ENCODE assay signal across 14 mouse cellular contexts in the genomic region with DNA sequence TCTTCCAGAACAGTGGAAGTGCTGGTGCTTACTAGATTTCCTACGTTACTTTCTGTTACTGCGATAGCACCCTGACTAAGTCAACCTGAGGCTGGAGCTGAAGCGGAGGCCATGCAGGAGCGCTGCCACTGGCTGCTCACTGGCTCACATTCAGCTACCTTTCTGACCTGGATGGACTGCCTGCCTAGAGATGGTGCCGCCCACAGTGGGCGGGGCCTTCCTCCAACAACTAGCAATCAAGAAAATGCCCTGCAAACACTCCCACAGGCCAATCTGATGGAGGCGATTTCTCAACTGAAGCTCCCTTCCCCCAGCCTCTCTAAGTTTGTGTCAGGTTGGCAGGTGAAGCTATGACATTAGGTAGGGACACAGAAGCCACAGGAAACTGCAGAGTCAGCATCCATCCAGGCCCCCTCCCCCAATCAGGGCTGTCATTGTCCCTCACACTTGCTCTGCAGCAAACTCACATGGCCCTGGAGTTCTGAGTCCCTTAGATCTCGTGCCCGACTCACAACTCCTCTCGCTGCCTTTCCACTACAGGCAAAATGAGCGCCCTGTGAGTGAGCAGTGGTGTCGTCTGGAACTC.
DNase-seq lines count a peak whose midpoint lies in the region; ATAC-seq and TF ChIP-seq lines count a peak whose summit lies in the region.
"Had no signal": no experiment of that assay in that cellular context is flagged by ENCODE, and none has a peak within 500 bp of the region (broad histone marks: within the 10 kb centered on the region; RNA-seq: fewer than 3 reads in every experiment).

No protein-coding gene starts in this region.

- H3K27me3 ChIP-seq in intestine, embryonic 16.5 days (replicated peaks; ENCODE audit: control insufficient read depth, insufficient read depth, low read length), result no peaks in the 10 kb centered on the region
- H3K27me3 ChIP-seq in limb, embryonic 10.5 days (ENCODE audit: low read depth, poor library complexity, severe bottlenecking), result no peaks in the 10 kb centered on the region
- no peaks in the 10 kb centered on the region for H3K27me3 ChIP-seq in lung, postnatal 0 days (replicated peaks; ENCODE audit: insufficient read depth, low read length)
- peaks cover 10% of the 10 kb centered on the region; the same call in 1 of the 2 replicates for H3K27me3 ChIP-seq in heart, embryonic 12.5 days (replicated peaks)
- H3K27me3 ChIP-seq: forebrain, embryonic 12.5 days; neural tube, embryonic 12.5 days had no signal

- no peak overlapping the region for H3K9ac ChIP-seq in intestine, embryonic 16.5 days (ENCODE audit: low read depth, low read length)
- no peak overlapping the region for H3K9ac ChIP-seq in lung, postnatal 0 days (replicated peaks; ENCODE audit: low read depth)
- no peak overlapping the region for H3K9ac ChIP-seq in heart, embryonic 12.5 days
- H3K9ac ChIP-seq: forebrain, embryonic 12.5 days; neural tube, embryonic 12.5 days had no signal

- no peaks in the 10 kb centered on the region for H3K36me3 ChIP-seq in intestine, embryonic 16.5 days (ENCODE audit: control insufficient read depth, insufficient read depth, low read length)
- no peaks in the 10 kb centered on the region for H3K36me3 ChIP-seq in limb, embryonic 10.5 days
- no peaks in the 10 kb centered on the region for H3K36me3 ChIP-seq in lung, postnatal 0 days (ENCODE audit: insufficient read depth, low read length)
- H3K36me3 ChIP-seq in heart, embryonic 12.5 days, result no peaks in the 10 kb centered on the region
- H3K36me3 ChIP-seq: forebrain, embryonic 12.5 days; G1E; neural tube, embryonic 12.5 days had no signal

- no peak overlapping the region for H3K4me2 ChIP-seq in intestine, embryonic 16.5 days (ENCODE audit: low read depth, low read length)
- no peak overlapping the region for H3K4me2 ChIP-seq in lung, postnatal 0 days (replicated peaks; ENCODE audit: low read depth, low read length)
- no peak overlapping the region for H3K4me2 ChIP-seq in heart, embryonic 12.5 days
- H3K4me2 ChIP-seq: forebrain, embryonic 12.5 days; heart, embryonic 11.5 days; neural tube, embryonic 12.5 days had no signal

- 60% methylated on average over 12 of the region's 12 CpGs for WGBS in intestine, embryonic 16.5 days
- 52% methylated on average over 12 of the region's 12 CpGs for WGBS in limb, embryonic 10.5 days
- WGBS in lung, postnatal 0 days, result 74% methylated on average over 12 of the region's 12 CpGs
- WGBS in heart, embryonic 12.5 days, result 58% methylated on average over 12 of the region's 12 CpGs

- no peak overlapping the region for H3K27ac ChIP-seq in intestine, embryonic 16.5 days (ENCODE audit: low read length)
- peak overlapping the region; percentile 76 for H3K27ac ChIP-seq in limb, embryonic 10.5 days
- no peak overlapping the region for H3K27ac ChIP-seq in lung, postnatal 0 days (ENCODE audit: low read length)
- no peak overlapping the region for H3K27ac ChIP-seq in heart, embryonic 12.5 days (ENCODE audit: poor library complexity, severe bottlenecking)
- H3K27ac ChIP-seq: forebrain, embryonic 12.5 days; macrophage; neural tube, embryonic 12.5 days had no signal

- DNase-seq in NIH3T3 (ENCODE audit: low read depth), result peak; percentile 27
- DNase-seq in limb, embryonic 10.5 days (ENCODE audit: low spot score), result no peak
- DNase-seq in lung, postnatal 0 days (ENCODE audit: low spot score), result peak; percentile 56
- no peak for DNase-seq in adrenal gland, postnatal 25 days
- no peak for DNase-seq in thymus, postnatal 4 days
- DNase-seq in adrenal gland, postnatal 4 days (ENCODE audit: low spot score in 2 of 2), result no peak
- DNase-seq: right cerebral cortex, postnatal 4 days had no signal

- TF ChIP-seq CTCF in lung, postnatal 0 days (IDR thresholded peaks at IDR 0.05), result no peak

- no peak overlapping the region for H3K4me3 ChIP-seq in intestine, embryonic 16.5 days (ENCODE audit: low read length)
- no peak overlapping the region for H3K4me3 ChIP-seq in limb, embryonic 10.5 days
- H3K4me3 ChIP-seq in lung, postnatal 0 days (ENCODE audit: low read depth, low read length), result no peak overlapping the region
- no peak overlapping the region for H3K4me3 ChIP-seq in heart, embryonic 12.5 days
- H3K4me3 ChIP-seq: forebrain, embryonic 12.5 days; neural tube, embryonic 12.5 days had no signal

- TF ChIP-seq EP300 in lung, postnatal 0 days (IDR thresholded peaks at IDR 0.05), result no peak

- H3K9me3 ChIP-seq in intestine, embryonic 16.5 days (ENCODE audit: control insufficient read depth, low read length), result no peaks in the 10 kb centered on the region
- H3K9me3 ChIP-seq in limb, embryonic 10.5 days (replicated peaks), result no peaks in the 10 kb centered on the region
- H3K9me3 ChIP-seq in lung, postnatal 0 days (ENCODE audit: low read length), result no peaks in the 10 kb centered on the region
- no peaks in the 10 kb centered on the region for H3K9me3 ChIP-seq in heart, embryonic 12.5 days (replicated peaks)
- H3K9me3 ChIP-seq: neural tube, embryonic 12.5 days had no signal

- peak; percentile 85 for ATAC-seq in intestine, embryonic 16.5 days
- ATAC-seq in lung, postnatal 0 days, result peak; percentile 75
- no peak for ATAC-seq in heart, embryonic 12.5 days (ENCODE audit: insufficient number of reproducible peaks, low FRiP score)

- peaks cover 5% of the 10 kb centered on the region; the same call in 1 of the 2 replicates for H3K4me1 ChIP-seq in intestine, embryonic 16.5 days (ENCODE audit: control insufficient read depth, insufficient read depth, low read length)
- H3K4me1 ChIP-seq in limb, embryonic 10.5 days, result peaks cover 51% of the 10 kb centered on the region
- no peaks in the 10 kb centered on the region; the same call in 1 of the 2 replicates for H3K4me1 ChIP-seq in lung, postnatal 0 days (ENCODE audit: insufficient read depth, low read depth, low read length)
- peaks cover 8% of the 10 kb centered on the region; the same call in 1 of the 2 replicates for H3K4me1 ChIP-seq in heart, embryonic 12.5 days (replicated peaks)
- H3K4me1 ChIP-seq: forebrain, embryonic 12.5 days; neural tube, embryonic 12.5 days had no signal

Comparison
In these comparisons a context has a peak if more than half of its experiments do, and no peak if none do; other contexts are left out.
1. DNase-seq: peak in NIH3T3 (single experiment) and lung, postnatal 0 days (single experiment); none in limb, embryonic 10.5 days (single experiment), adrenal gland, postnatal 25 days (single experiment), thymus, postnatal 4 days (single experiment) and adrenal gland, postnatal 4 days (0 of 2).